In genomic region chr7:34671911-34672310, GRCm38 (mm10) we compare ENCODE assay signal across 9 mouse cellular contexts. TPM values are rescaled to one million over a fixed set of nuclear protein-coding genes. Genes with fewer than 3 reads are reported as not detected.
A peak's percentile ranks its signal among the peaks of the same experiment; 100 is the strongest.
DNase-seq lines count a peak whose midpoint lies in the region; ATAC-seq and TF ChIP-seq lines count a peak whose summit lies in the region.
"Had no signal": no experiment of that assay in that cellular context is flagged by ENCODE, and none has a peak within 500 bp of the region (broad histone marks: within the 10 kb centered on the region; RNA-seq: fewer than 3 reads in every experiment).

No protein-coding gene starts in this region.

- H3K4me1 ChIP-seq in heart, adult 2 months (ENCODE audit: control insufficient read depth, insufficient read depth, low read length): no peaks in the 10 kb centered on the region
- H3K4me1 ChIP-seq in kidney, embryonic 14.5 days (ENCODE audit: control insufficient read depth, insufficient read depth, low read length): peaks cover 10% of the 10 kb centered on the region; the same call in 1 of the 2 replicates
- H3K4me1 ChIP-seq in limb, embryonic 12.5 days (replicated peaks): peaks cover 8% of the 10 kb centered on the region; the same call in 1 of the 2 replicates
- H3K4me1 ChIP-seq in midbrain, embryonic 16.5 days (ENCODE audit: control insufficient read depth, insufficient read depth, low read length): peaks cover 11% of the 10 kb centered on the region; the same call in 1 of the 2 replicates

- H3K27ac ChIP-seq in heart, adult 2 months: no peak overlapping the region
- H3K27ac ChIP-seq in kidney, embryonic 14.5 days (ENCODE audit: low read depth, low read length): no peak overlapping the region
- H3K27ac ChIP-seq in limb, embryonic 12.5 days: no peak overlapping the region
- no peak overlapping the region for H3K27ac ChIP-seq in midbrain, embryonic 16.5 days (ENCODE audit: low read length)

- peaks cover 7% of the 10 kb centered on the region for H3K27me3 ChIP-seq in heart, adult 2 months (ENCODE audit: control insufficient read depth, insufficient read depth, low read length)
- peaks cover 20% of the 10 kb centered on the region for H3K27me3 ChIP-seq in kidney, embryonic 14.5 days (ENCODE audit: control insufficient read depth, insufficient read depth, low read length)
- peaks cover 40% of the 10 kb centered on the region for H3K27me3 ChIP-seq in limb, embryonic 12.5 days
- peaks cover 27% of the 10 kb centered on the region for H3K27me3 ChIP-seq in midbrain, embryonic 16.5 days (ENCODE audit: control insufficient read depth, insufficient read depth, low read depth, low read length)

- no peak overlapping the region for H3K9ac ChIP-seq in heart, adult 2 months (ENCODE audit: low read depth, low read length)
- no peak overlapping the region for H3K9ac ChIP-seq in kidney, embryonic 14.5 days (ENCODE audit: low read depth, low read length)
- H3K9ac ChIP-seq in limb, embryonic 12.5 days (replicated peaks): no peak overlapping the region
- H3K9ac ChIP-seq in midbrain, embryonic 16.5 days (ENCODE audit: low read depth, low read length): no peak overlapping the region

- intact Hi-C loops in heart, adult 2 months (cut with DNase I): loop anchor here (1.0 to 10.0 kb wide), 5 partner anchors 178 to 593 kb away; no protein-coding TSS in a partner anchor

- peak; percentile 99 for TF ChIP-seq CTCF in heart, adult 2 months (IDR thresholded peaks at IDR 0.05)

- 2% methylated on average over 6 of the region's 6 CpGs for WGBS in heart, adult 2 months
- under 1% methylated on average over 6 of the region's 6 CpGs for WGBS in kidney, embryonic 14.5 days
- WGBS in limb, embryonic 12.5 days: 2% methylated on average over 6 of the region's 6 CpGs
- WGBS in midbrain, embryonic 16.5 days: 1% methylated on average over 6 of the region's 6 CpGs

- no peak for TF ChIP-seq POLR2A in heart, adult 2 months (IDR thresholded peaks at IDR 0.05; ENCODE audit: insufficient read depth, low read depth, low read length)

- DNase-seq in 3134 (ENCODE audit: extremely low read depth, insufficient read length, low spot score): peak; percentile 37
- DNase-seq in adrenal gland, postnatal 14 days: peak; percentile 93
- peak; percentile 89 for DNase-seq in embryo, embryonic 9.5 days (ENCODE audit: extremely low spot score)
- peak; percentile 81 to 88 for DNase-seq in heart, adult 2 months
- peak; percentile 54 to 78 for DNase-seq in spleen, adult 18-20 months

- TF ChIP-seq EP300 in heart, adult 2 months (IDR thresholded peaks at IDR 0.05; ENCODE audit: insufficient read depth, low read depth, low read length): peak; percentile 96

- peak; percentile 50 for ATAC-seq in kidney, embryonic 14.5 days (ENCODE audit: low FRiP score, low TSS enrichment)
- ATAC-seq in limb, embryonic 12.5 days (ENCODE audit: insufficient number of reproducible peaks, insufficient read depth, low FRiP score, low TSS enrichment, low read depth): 0 out of 2 replicates have a peak, but pooled peaks have one; percentile 16
- peak; percentile 69 for ATAC-seq in midbrain, embryonic 16.5 days

- no peaks in the 10 kb centered on the region for H3K9me3 ChIP-seq in kidney, embryonic 14.5 days (ENCODE audit: control insufficient read depth, low read length)
- H3K9me3 ChIP-seq in limb, embryonic 12.5 days: 0 out of 2 replicates have a peak, but pooled peaks cover 6% of the 10 kb centered on the region
- no peaks in the 10 kb centered on the region for H3K9me3 ChIP-seq in midbrain, embryonic 16.5 days (replicated peaks; ENCODE audit: control insufficient read depth, low read length, poor library complexity, severe bottlenecking)

- no peak overlapping the region for H3K4me2 ChIP-seq in kidney, embryonic 14.5 days (replicated peaks; ENCODE audit: low read depth, low read length)
- no peak overlapping the region for H3K4me2 ChIP-seq in limb, embryonic 12.5 days
- H3K4me2 ChIP-seq in midbrain, embryonic 16.5 days (ENCODE audit: low read length): no peak overlapping the region

- H3K79me2 ChIP-seq in heart, adult 2 months (replicated peaks; ENCODE audit: control insufficient read depth, insufficient read depth, low read length): no peaks in the 10 kb centered on the region

- H3K4me3 ChIP-seq in heart, adult 2 months: no peak overlapping the region
- no peak overlapping the region for H3K4me3 ChIP-seq in kidney, embryonic 14.5 days (ENCODE audit: low read length)
- H3K4me3 ChIP-seq in limb, embryonic 12.5 days (replicated peaks): no peak overlapping the region
- no peak overlapping the region for H3K4me3 ChIP-seq in midbrain, embryonic 16.5 days (ENCODE audit: low read depth, low read length)

- H3K36me3 ChIP-seq in heart, adult 2 months (ENCODE audit: control insufficient read depth, insufficient read depth, low read length): no peaks in the 10 kb centered on the region
- no peaks in the 10 kb centered on the region for H3K36me3 ChIP-seq in kidney, embryonic 14.5 days (ENCODE audit: control insufficient read depth, insufficient read depth, low read length)
- H3K36me3 ChIP-seq in limb, embryonic 12.5 days: no peaks in the 10 kb centered on the region
- H3K36me3 ChIP-seq in midbrain, embryonic 16.5 days (ENCODE audit: control insufficient read depth, insufficient read depth, low read length): no peaks in the 10 kb centered on the region
- H3K36me3 ChIP-seq: G1E had no signal

RNA-seq across cellular contexts. Expression of gene Kctd15, which starts 15.4 kb away (rescaled TPM):
- 14.5 and 20.5 TPM in 2 replicates for total RNA-seq in adrenal gland, postnatal 14 days (2021)
- total RNA-seq in heart, adult 2 months (2021): 1 to 10 TPM; 3.6 to 3.8 TPM
- 4.1 and 5.7 TPM in 2 replicates for polyA plus RNA-seq in heart, adult 2 months (2012; rRNA removed)
- polyA plus RNA-seq in kidney, embryonic 14.5 days (2014; fragmentation: Nextera tagmentation; extraction: Ambion mirVana): 15.7 and 28.7 TPM in 2 replicates
- 63.8 and 66.6 TPM in 2 replicates for polyA plus RNA-seq in limb, embryonic 12.5 days (2016; fragmentation: Nextera tagmentation; extraction: Ambion mirVana)
- 24.8 and 26.5 TPM in 2 replicates for polyA plus RNA-seq in midbrain, embryonic 16.5 days (2015; fragmentation: Nextera tagmentation; extraction: Ambion mirVana)
- polyA plus RNA-seq: G1E had no signal

Comparison
In these comparisons a context has a peak if more than half of its experiments do, and no peak if none do; other contexts are left out.
1. DNase-seq: peak in every context shown above with its lines; median percentile 93 in adrenal gland, postnatal 14 days; 89 in embryo, embryonic 9.5 days; 84 in heart, adult 2 months; 66 in spleen, adult 18-20 months; 37 in 3134.
2. ATAC-seq: peak in every context shown above with its lines; median percentile 69 in midbrain, embryonic 16.5 days; 50 in kidney, embryonic 14.5 days; 16 in limb, embryonic 12.5 days.